Mouse (Mus musculus) right cerebral cortex, adult 18-20 months (tissue): ENCODE data around the gene Sin3b.
"Not testable (repeated sequence)": the region's sequence is repeated elsewhere in the genome, so short reads cannot be mapped to it uniquely, and the experiment has no call there.

ENCODE experiments used
- DNase-seq: peaks from one replicate; pipeline ENCODE4 v3.0.0; 2022; ENCODE audit warnings: mixed read lengths

Sin3b gene

GRCm38 (mm10) chr8:72722769-72723650, at the start of gene Sin3b:
Gene Sin3b (plus strand): TSS chr8:72723285.
- peak; percentile 93 for DNase-seq

- no peak for DNase-seq
Measured at GRCm38 (mm10) chr8:72674184-72674583, 48.9 kb upstream of the Sin3b start.

- DNase-seq = no peak
Measured at GRCm38 (mm10) chr8:72676436-72676835, 46.6 kb upstream of the Sin3b start.

DNA sequence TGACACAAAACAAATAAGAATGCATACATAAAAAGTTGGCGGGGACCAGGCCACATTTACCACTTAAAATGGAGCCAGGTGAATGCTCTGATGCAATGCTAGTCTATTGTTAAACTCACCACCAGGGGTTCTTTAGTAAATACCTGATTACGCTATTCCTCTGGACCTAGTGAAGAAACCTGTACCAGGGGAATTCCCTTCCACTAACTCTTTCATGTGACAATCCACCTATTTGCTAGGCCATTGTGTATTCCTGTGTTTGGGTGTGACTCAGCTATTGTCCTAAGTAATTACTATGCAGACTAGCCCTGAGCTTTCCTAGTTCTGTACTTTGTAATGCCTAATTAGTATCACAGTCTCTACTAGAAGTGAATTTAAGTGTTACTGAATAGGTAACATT, 46.2 kb upstream of the Sin3b start:
- not testable (repeated sequence) for DNase-seq

DNA sequence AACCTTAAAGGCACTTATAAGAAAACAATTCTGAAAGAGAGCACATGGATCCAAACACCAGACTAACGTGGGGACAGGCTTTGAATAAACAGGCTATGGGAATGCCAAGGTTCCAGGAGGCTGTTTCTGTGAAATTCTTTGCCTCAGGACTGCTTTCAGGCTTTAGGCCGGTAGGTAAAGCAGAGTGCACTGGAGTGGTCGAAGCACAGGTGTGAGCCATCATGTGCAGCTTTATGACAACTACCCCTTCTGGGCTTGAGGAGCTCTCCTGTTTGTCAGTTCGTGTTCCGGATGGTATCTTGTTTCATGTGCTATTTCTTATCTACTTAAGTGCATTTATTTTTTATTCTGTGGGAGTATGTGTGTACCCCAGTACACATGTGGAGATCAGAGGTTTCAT, 45.8 kb upstream of the Sin3b start:
- no peak for DNase-seq

GRCm38 (mm10) chr8:72680133-72680532, 43.0 kb upstream of the Sin3b start:
- DNase-seq = peak; percentile 79

DNA sequence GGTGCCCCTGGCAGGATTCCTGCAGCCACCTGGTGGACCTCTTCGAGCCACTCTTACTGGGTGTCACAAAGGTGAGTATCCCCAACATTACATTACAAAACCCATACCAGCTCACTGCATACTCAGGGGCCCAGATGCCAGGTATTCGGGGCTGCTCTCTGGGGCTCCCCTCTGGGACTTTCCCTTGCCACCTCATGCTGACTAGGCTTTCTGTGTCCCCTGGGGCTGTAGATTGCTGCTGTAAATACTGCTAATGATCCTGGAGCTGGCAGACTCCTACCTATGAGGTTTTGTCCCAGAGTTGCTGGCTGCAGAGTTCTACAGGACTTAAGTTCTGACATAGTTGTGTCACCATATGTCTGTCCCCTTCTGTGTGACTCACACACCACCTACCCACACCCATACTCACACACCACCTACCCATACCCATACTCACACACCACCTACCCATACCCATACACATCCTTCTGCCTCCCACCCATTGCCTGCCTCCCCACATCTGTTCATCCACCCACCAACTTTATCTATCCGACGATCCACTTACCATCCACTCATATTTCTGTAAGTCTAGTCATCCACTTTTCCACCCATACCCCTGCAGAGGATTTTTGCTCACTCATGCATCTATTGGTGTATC, 40.9 kb upstream of the Sin3b start:
- DNase-seq = peak; percentile 47

DNA sequence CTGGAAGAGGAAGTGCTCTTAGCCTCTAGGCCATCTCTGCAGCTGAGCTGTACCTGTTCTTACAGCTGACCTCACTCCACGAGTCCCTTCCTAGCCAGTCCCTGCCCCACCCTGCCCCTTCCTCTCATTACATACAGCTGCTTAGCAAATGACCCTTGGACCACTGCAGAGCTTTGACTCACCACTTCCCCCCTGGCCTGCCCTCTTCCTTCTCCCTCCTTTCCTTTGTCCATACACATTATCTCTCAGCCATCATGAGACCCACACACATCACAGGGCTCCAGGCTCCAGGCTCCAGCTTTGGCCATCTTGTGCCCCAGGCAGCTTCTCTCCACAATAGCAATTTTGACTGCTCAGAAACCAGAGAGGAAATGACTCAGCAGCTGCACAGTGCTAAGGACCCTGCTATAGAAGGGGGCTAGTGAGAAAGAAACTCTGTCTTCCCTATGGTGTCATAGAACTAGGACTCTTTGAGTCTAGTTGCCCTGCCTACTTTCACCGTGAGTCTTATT, 40.0 kb upstream of the Sin3b start:
- no peak for DNase-seq

DNA sequence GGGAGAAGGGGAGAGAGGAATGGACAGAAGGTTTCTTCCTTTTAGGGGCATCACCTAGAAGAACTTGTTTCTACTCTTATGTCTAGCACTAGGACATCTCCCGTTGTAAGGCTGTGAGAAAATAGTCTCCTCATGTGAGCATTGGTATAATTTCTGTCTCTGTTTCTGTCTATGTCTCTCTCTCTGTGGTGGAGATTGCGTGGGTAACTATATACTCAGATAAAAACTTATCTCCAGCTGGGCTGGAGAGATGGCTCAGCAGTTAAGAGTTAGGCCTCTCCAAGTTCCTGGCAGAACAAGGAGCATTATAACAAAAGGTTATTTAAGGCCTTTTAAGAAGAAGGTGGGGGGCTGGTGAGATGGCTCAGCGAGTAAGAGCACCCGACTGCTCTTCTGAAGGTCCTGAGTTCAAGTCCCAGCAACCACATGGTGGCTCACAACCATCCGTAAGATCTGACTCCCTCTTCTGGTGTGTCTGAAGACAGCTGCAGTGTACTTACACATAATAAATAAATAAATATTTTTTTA, 39.4 kb upstream of the Sin3b start:
- not testable (repeated sequence) for DNase-seq

GRCm38 (mm10) chr8:72698349-72698926, 24.6 kb upstream of the Sin3b start:
- no peak for DNase-seq

- no peak for DNase-seq
Measured at GRCm38 (mm10) chr8:72712569-72712968, 10.5 kb upstream of the Sin3b start.

GRCm38 (mm10) chr8:72716594-72716993, 6.5 kb upstream of the Sin3b start:
- DNase-seq = no peak

DNA sequence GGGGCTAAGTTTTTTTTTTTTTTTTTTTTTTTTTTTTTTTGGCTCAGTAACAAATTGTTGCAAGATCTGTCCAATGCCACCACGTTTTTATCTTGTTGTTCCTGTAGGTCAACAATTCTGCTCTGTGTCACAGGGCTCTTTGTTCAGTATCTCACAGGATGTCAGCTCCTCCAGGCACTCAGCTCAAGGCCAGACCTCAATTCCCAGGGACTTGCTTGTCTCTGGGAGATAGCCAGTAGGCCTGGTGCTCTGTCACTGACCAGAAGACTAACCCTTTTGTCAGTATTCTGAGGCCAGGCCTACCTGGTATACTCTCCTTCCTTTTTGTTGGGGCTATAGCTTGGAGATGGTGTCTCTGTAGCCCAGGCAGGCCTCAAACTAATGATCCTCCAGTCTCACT, 2.5 kb upstream of the Sin3b start:
- DNase-seq = no peak

DNA sequence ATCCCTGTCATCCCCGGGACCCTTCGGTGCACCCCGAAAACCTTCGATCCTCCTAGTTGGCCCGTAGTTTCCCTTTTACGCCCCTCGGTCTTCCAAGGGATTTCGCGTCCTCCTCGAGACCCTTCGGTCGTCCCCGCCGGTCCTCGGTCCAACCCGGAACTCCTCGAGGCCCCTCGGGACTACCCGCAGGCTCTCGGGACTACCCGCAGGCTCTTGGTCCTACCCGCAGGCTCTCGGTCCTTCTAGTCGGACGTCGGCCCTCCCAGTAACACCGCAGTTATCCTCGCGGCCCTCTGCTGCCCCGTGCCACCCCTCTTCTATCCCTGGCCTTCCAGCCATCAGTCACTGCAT, 541 bp downstream of the Sin3b start:
- peak; percentile 9 for DNase-seq

DNA sequence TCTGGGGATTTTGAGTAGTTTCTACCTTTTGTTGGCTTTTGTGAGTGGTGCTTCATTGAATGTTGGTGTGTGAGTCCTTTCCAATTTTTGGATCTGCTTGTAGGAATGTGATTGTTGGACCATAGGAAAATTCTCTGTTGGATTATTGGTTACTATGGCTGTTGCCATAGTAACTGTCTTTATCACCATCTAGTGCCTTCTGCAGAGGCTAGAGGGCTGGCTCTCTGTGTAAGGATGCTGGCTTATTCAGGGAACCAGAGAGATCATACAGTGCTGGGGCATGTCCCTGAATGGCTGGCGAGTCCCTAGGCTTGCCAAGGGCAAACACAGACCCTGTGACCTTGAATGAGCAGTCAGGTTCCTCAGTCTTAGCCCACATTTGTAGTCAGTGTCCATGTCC, 5.6 kb downstream of the Sin3b start:
- DNase-seq = no peak

DNA sequence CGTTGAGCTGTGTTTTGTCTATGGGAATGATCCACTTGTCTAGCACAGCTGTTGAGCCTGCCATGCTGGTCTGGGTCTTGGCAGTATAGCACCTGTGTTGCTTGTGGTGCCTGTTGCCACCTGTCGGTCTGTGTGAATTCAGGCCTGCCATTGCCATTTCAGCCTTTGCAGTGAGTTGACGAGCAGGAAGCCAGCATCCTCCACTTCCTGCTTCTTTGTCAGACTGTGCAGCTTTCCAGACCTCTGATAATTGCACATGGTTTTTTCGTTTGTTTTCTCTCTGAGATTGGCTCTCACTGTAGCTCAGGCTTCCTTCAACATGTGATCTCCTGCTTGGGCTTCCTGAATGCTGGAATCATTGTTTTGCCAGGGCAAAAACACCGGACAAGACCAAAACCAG, 11.9 kb downstream of the Sin3b start:
- DNase-seq = no peak

GRCm38 (mm10) chr8:72736868-72737267, 13.8 kb downstream of the Sin3b start:
- DNase-seq = no peak

- peak; percentile 57 for DNase-seq
Measured at GRCm38 (mm10) chr8:72746061-72746460, 23.0 kb downstream of the Sin3b start.

- no peak for DNase-seq
Measured at GRCm38 (mm10) chr8:72749846-72750245, 26.8 kb downstream of the Sin3b start.

DNA sequence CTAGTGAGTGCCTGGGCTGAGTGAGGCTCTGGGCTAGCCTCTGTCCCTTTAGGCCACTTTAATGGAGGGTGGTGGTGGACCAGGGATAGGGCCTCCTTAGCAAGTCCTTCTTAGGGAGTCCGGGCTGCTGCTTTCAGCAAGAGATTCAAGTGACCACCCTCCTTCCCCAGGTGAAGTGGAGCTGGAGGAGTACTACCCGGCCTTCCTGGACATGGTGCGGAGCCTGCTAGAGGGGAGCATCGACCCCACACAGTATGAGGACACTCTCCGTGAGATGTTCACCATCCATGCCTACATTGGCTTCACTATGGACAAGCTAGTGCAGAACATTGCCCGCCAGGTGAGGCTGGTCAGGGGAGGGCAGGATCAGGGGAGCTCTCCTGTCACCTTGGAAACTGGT, 27.2 kb downstream of the Sin3b start:
- no peak for DNase-seq

DNA sequence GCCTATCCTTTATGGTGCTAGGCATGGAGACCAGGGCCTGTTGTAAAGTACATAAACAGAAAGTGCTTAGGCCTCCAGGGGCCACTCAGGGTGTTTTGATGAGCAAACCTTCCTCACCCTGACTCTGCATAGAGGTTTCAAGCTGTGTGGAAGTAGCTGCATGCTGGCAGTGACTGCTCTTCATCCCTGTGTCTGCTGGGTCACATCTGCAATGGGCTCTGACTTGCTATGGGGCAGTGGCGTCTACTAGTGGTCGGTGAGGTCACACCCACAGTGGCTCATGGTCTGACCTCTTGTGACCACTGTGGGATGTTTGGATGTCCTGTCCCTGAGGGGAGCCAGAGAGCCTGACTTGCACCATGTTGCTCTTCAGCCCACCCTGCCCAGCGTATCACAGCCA, 28.0 kb downstream of the Sin3b start:
- DNase-seq = no peak

DNA sequence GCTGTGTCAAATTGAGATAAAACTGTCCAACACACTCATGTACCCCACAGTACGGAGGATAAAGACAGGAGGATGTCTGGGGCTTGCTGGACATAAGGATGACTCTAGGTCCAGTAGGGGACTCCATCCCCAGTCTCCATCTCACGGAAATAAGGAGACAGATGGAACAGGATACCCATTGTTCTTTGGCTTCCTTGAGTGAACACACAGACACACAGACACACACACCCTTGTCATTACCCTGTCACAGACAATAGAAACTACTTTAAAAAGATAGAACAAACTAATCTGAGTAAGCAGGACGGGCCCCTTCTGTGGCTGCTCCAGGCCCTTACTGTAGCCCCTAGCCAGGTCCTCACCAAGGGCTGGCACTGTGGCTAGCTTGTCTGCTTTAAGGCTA, 29.2 kb downstream of the Sin3b start:
- DNase-seq = no peak

GRCm38 (mm10) chr8:72753165-72753564, 30.1 kb downstream of the Sin3b start:
- DNase-seq = no peak

DNA sequence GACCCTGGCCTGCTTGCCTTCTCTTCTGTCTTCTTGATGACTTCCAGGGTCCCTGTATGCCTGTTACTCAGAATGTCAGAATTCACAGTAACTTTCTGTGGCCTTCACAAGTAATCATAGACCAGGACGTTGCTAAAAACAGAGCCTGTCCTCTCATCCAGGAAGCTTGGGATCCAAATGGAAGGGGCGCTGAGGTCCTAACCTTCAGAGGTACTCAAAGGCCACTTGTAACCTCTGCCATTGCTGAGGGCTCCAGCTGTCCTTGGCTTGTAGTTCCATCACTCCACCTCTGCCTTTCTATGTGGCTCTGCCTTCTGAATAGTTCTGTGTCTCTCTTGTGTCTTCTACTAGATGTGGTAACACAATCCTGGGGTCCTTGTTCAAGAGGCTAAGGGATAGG, 30.7 kb downstream of the Sin3b start:
- no peak for DNase-seq
